Mouse (Mus musculus): ENCODE data around the gene Rdh12.
"Not testable (repeated sequence)": the region's sequence is repeated elsewhere in the genome, so short reads cannot be mapped to it uniquely, and the experiment has no call there.

Gene Rdh12

GRCm38 (mm10) chr12:79208703-79209464, at the start of gene Rdh12:
Rdh12 (plus strand) TSS chr12:79208914.
- peak; percentile 60 for DNase-seq (ENCODE audit: low spot score)

GRCm38 (mm10) chr12:79162876-79163275, 45.8 kb upstream of the Rdh12 start:
- DNase-seq (ENCODE audit: low spot score), result no peak

GRCm38 (mm10) chr12:79169173-79169572, 39.5 kb upstream of the Rdh12 start:
- peak; percentile 16 for DNase-seq (ENCODE audit: low spot score)

GRCm38 (mm10) chr12:79170421-79170820, 38.3 kb upstream of the Rdh12 start:
- DNase-seq (ENCODE audit: low spot score), result no peak

GRCm38 (mm10) chr12:79171269-79171995, 37.3 kb upstream of the Rdh12 start:
- peak; percentile 18 for DNase-seq (ENCODE audit: low spot score)

GRCm38 (mm10) chr12:79172019-79172941, 36.4 kb upstream of the Rdh12 start, which contains the start of gene Vti1b:
Vti1b (minus strand) TSS chr12:79172667.
- peak; percentile 88 for DNase-seq (ENCODE audit: low spot score)

- DNase-seq (ENCODE audit: low spot score), result no peak
Observed at GRCm38 (mm10) chr12:79173721-79174120, 35.0 kb upstream of the Rdh12 start.

GRCm38 (mm10) chr12:79175998-79176397, 32.7 kb upstream of the Rdh12 start:
- DNase-seq (ENCODE audit: low spot score), result no peak

- not testable (repeated sequence) for DNase-seq (ENCODE audit: low spot score)
Observed at GRCm38 (mm10) chr12:79185160-79185559, 23.6 kb upstream of the Rdh12 start.

- DNase-seq (ENCODE audit: low spot score), result peak; percentile 79
Observed at GRCm38 (mm10) chr12:79190931-79191673, 17.6 kb upstream of the Rdh12 start.

- DNase-seq (ENCODE audit: low spot score), result peak; percentile 91
Observed at GRCm38 (mm10) chr12:79191701-79192100, 17.0 kb upstream of the Rdh12 start.

GRCm38 (mm10) chr12:79192193-79192592, 16.5 kb upstream of the Rdh12 start, which contains the start of gene Rdh11:
Rdh11 (minus strand) TSS chr12:79192293.
- no peak for DNase-seq (ENCODE audit: low spot score)

GRCm38 (mm10) chr12:79193441-79193840, 15.3 kb upstream of the Rdh12 start:
- peak; percentile 89 for DNase-seq (ENCODE audit: low spot score)

- DNase-seq (ENCODE audit: low spot score), result no peak
Observed at GRCm38 (mm10) chr12:79197105-79197504, 11.6 kb upstream of the Rdh12 start.

GRCm38 (mm10) chr12:79201882-79202281, 6.8 kb upstream of the Rdh12 start:
- DNase-seq (ENCODE audit: low spot score), result no peak

- DNase-seq (ENCODE audit: low spot score), result no peak
Observed at GRCm38 (mm10) chr12:79211447-79211846, 2.7 kb downstream of the Rdh12 start.

- DNase-seq (ENCODE audit: low spot score), result no peak
Observed at GRCm38 (mm10) chr12:79217511-79217910, 8.8 kb downstream of the Rdh12 start.

- no peak for DNase-seq (ENCODE audit: low spot score)
Observed at GRCm38 (mm10) chr12:79235485-79236080, 26.9 kb downstream of the Rdh12 start.

GRCm38 (mm10) chr12:79241985-79242384, 33.3 kb downstream of the Rdh12 start:
- DNase-seq (ENCODE audit: low spot score), result no peak

GRCm38 (mm10) chr12:79242921-79243320, 34.2 kb downstream of the Rdh12 start:
- no peak for DNase-seq (ENCODE audit: low spot score)

- no peak for DNase-seq (ENCODE audit: low spot score)
Observed at GRCm38 (mm10) chr12:79248110-79248509, 39.4 kb downstream of the Rdh12 start.

Data from retina, embryonic 14.5 days (tissue).